Mouse (Mus musculus) megakaryocyte, embryonic 14.5 days (primary cell): ENCODE results near the gene Prune1.

Source experiments
- FLI1 ChIP-seq: IDR thresholded peaks from 2 replicates; pipeline ENCODE4 v1.6.1; 2012; ENCODE audit warnings: low read length, inconsistent platforms, mixed read lengths
- GATA1 ChIP-seq: IDR thresholded peaks from 3 replicates; pipeline ENCODE4 v1.6.1; 2012; ENCODE audit warnings: mixed read lengths, low read length, inconsistent platforms, borderline replicate concordance

- TF ChIP-seq GATA1 (no peak), FLI1 (no peak)
These were observed 24.4 kb upstream of the Prune1 start for GRCm38 (mm10) chr3:95306244-95306643.
